Mouse (Mus musculus) embryo, embryonic 9.5 days (tissue): Measurements from ENCODE around the gene Tnfsf12.
"Not testable (repeated sequence)": the region's sequence is repeated elsewhere in the genome, so short reads cannot be mapped to it uniquely, and the experiment has no call there.

Source experiments
- DNase-seq: peaks from one replicate; pipeline ENCODE4 v3.0.0-alpha.2; 2017; ENCODE audit errors: extremely low spot score

The Tnfsf12 gene

DNA sequence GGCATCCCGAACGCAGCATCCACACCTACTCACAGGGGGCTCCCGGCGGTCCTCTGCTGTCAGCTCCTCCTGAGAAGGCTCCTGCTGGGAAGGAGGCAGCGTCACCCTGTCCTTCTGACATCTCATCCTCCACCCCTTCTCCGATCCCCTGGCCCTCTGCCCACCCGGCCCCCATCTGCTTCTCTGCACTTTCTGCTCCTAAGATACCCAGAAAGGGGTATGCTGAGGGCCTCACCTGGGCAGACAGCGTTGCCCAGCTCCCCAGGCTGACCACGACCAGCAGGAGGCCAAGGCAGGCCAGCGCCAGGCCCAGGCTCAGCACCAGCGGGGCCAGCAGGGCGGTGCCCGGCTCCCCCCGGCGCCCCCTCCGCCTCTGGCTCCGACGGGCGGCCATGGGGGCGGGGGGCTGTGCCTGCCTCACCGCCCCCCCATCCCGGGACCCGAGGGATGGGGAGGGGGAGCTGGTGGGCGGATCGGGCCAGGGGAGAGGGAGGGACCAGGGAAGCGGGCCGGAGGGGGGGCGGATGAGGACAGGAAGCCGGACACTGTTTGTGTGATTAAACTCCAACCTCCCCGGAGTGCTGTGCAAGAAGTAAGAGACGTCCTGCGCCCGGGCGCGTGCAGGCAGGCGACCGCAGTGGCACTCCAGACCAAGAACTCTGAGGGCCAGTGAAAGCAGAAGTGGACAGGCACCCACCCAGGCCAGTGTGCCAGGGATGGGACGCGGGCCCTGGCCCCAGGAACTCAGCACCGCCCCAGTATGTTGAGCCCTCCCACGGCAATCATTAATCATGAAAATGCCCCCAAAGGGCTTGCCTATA, at the start of gene Tnfsf12, which contains the start of gene Tnfsfm13:
Gene Tnfsf12 (minus strand): TSS at position 489 of the 821 bp plus-strand sequence.
Gene Tnfsfm13 (minus strand): TSS at position 738 of the 821 bp plus-strand sequence.
- DNase-seq, result peak; percentile 71

DNA sequence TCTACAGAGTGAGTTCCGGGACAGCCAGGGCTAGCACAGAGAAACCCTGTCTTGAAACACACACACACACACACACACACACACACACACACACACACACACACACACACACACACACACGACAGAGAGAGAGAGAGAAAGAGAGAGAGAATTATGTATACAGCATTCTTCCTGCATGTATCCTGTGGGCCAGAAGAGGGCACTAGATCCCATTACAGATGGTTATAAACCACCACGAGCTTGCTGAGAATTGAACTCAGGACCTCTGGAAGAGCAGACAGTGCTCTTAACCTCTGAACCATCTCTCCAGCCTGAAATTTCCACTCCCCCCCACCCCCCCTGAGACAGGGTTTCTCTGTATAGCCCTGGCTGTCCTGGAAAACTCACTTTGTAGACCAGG, 35.8 kb upstream of the Tnfsf12 start:
- not testable (repeated sequence) for DNase-seq

DNA sequence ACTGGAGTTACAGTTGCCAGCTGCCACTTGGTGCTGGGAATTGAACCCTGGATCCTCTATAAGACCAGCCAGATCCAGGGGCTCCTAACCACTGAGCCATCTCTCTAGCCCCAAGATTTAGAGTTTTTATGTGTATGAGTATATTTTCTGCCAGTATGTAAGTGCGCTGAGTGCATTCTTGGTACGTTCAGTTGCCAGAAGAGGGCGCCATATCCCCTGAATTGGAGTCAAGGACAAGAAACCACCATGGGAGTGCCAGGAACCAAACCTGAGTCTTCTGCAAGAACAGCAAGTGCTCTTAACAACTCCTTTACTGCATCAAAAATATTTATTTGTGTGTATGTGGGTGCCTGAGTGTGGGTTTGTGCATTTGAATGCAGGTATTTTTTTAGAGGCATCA, 33.4 kb upstream of the Tnfsf12 start:
- DNase-seq, result peak; percentile 65

DNA sequence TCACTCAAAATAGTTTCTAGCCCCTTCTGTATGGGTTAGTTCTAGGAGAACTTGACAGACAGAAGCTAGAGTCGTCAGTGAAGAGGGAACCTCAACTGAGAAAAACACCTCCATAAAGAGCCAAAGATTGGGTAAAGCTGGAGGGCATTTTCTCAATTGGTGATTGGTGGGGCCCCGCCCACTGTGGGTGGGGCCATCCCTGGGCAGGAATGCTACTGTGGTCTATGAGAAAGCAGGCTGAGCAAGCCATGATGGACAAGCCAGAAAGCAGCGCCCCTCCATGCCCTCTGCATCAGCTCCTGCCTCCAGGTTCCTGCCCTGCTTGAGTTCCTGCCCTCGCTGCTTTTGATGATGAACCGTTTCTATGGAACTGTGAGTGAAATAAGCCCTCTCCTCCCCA, 30.3 kb upstream of the Tnfsf12 start:
- DNase-seq, result no peak

DNA sequence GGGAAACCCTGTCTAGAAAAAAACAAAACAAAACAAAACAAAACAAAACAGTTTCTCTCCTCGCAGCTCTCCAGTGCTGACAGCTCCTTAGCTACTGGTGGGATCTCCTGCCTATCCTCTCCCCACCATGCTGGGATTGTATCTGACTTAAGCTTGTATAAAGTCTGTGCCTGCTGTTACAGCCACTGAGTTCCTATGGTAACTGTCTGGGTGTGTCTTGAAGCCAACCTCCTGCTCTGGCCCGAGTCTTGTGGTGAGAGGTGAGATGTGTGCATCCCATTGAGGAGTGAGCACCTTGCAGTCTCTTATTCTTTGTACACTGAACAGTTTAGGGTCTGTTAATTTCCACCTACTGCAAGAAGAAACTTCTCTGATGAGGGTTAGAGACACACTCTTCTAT, 27.4 kb upstream of the Tnfsf12 start:
- DNase-seq, result no peak

DNA sequence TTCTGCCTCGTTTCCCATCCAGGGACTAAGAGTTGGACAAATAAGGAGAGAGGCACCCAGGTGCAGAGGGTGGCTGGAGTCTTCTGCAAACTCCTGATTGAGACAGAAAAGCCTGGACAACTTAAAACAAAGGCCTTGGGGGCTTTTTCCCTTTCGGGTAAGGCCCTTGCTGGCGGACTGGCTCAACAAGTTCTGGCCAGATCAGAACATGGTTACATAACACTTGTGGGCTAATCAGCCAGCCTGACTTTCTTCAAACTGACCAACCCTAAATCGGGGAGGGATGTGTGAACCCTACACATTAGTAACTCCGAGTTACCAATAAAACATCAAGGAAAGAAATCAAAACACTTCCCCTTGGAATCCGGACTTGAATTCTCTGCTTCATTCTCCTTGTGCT, 25.2 kb upstream of the Tnfsf12 start:
- no peak for DNase-seq

DNA sequence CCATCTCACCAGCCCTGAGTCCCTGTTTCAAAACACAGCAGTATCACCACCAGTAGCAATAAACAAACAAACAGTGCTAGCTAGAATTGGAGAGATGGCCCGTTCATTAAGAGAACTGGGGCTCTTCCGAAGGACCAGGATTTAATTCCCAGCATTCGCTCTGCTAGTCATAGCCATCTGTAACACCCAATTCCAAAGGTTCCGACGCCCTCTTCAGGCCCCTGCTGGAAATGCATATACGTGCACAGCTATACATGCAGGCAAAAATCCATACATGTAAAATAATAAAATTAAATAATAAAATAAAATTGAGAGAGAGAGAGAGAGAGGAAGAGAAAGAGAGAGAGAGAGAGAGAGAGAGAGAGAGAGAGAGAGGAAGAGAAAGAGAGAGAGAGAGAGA, 23.8 kb upstream of the Tnfsf12 start:
- no peak for DNase-seq

DNA sequence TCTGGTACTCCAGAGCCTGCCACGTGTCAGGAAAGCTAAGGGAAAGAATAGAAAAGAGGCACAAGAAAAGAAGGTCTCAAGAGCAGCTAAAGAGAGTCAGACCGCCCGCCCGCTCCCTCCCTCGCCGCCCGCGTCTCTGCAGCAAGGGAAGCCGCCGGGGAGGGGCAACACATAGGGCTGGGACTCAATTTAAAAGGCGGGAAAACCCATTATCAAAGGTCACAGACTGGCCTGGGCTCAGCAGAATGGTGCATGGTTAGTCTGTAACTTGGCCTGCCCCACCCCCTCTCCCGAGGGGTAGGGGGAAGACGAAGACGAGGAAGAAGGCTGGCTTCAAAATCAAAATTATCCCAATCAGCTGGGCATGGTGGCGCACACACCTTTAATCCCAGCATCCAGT, 23.0 kb upstream of the Tnfsf12 start:
- no peak for DNase-seq

DNA sequence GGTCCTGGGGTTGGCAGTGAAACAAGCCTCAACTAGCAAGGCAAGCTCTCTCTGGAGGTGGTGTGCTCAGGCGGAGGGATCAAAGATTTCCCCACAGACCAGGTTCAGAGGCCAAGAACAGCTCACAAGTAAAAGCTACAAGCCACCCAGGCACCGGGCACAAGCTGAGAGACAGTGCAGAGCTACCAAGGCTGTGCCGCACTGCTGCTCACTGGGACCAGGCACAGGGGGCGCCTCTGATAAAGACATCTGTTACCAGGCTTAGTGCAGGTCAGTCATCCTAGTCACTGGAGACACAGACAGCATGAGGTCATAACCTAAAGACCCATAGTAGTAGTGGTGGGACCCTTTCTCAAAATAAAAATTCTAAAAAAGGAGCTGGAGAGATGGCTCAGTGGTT, 21.3 kb upstream of the Tnfsf12 start:
- DNase-seq, result no peak

DNA sequence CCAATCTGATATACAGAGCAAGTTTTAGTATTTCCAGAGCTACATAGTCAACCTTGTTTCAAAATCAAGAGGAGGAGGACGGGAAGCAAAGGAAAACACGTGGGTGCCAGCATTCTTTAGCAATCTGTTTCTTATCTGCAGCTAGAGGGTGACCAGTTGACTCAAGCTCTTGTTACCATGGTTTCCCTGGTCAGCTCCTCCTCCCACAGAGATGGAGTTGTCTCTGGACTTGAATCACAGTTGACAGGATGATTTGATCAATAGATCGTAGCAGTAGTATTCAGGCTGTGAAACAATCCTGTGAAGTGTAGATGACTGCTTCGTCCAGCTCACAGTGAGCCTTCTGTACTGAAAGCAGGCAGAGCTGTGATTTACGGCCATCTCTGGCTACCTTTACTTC, 20.3 kb upstream of the Tnfsf12 start:
- peak; percentile 37 for DNase-seq

DNA sequence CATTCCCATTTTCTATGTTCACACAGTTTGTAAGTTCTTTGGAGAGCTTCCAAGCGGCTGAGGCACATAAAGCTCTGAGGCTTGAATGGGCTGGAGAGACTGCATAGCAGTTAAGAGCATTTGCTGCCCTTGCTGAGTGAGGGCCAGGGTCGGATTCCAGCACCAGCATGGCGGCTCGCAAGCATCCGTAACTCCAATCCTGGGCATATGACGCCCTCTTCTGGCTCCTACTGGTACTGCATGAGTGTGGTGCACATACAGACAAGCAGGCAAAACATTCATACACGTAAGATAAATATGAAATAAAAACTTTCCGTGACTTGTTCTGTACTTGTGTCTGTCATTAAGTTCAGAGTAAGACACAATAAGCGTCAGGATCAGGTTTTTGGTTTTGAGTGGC, 19.8 kb upstream of the Tnfsf12 start:
- peak; percentile 43 for DNase-seq

DNA sequence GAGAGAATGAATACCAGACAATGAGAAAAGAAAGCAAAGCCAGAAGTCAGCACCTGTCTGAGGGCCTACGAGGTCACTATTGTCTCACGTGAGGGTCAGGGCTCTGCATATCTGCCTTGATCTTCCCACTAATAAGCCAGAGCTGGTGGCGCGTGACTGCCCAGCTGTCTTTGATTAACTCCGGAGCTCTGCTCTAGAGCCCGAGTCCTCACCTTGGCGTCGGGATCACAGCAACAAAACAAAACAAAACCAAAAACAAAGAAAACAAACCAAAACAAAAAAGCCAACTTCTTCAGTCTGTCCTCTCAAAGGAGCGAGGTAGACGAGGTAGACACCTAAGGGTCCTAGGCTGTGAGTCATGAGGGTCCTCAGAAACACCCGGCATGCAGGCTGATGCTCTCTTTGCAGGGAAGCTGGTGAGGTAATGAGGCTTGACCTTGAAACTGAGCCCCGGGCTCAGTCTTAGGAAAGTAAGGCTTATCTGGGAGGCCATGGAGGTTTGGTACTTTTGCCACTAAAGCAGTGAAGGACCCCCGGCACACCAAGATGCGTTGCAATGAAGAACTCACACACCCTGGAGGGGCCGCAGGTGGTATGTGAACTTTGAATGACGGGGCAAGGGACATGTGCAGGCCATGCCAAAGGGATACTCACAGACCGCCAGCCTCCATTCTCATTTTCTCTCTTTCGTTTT, 19.1 kb upstream of the Tnfsf12 start:
- no peak for DNase-seq

DNA sequence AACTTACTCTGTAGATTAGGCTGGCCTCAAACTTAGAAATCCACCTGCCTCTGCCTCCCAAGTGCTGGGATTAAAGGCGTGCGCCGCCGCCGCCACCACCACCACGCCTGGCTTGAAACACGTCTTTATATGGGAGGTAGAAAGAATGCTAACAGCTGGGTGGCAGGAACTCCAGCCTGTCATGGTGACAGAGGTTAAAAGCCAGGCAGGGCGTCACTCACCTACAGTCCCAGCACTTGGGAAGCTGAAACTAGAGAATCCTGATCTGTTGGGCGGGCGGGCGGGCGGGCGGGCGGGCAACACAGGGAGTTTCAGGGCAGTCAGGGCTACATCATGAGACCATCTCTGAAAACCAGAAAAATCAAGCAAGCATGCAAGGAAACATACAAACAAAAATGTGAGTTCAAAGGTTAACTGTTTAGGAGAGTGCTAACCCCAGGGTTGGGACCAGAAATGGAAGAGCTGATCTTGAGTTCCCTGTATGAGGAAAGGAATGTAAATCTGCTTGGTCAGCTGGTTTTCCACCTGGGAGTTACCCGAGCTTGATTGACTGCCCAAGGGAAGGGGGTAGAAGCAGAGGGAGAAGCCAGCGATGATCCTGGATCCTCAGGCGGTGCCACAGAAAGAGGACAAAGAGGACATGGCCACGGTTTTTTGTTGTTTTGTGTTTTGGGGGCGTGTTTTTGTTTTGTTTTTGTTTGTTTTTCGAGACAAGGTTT, 17.5 kb upstream of the Tnfsf12 start:
- DNase-seq, result no peak

DNA sequence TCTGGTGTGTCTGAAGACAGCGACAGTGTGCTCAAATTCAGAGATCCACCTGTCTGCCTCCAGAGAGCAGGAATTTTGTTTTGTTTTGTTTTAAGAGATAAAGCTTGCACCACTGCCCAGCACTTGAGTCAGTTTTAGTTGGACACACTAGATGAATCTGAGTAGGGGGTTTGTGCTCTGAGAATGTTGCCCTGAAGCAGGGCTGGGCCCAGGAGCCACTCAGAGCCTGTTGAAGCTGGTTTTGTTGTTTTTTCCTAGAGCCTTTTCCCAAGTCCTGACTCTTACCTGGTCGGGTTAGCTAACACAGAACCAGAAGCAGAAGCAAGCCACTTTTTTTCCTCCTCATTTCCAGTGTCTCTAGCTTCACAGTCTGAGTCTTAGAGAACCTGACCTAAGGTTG, 15.4 kb upstream of the Tnfsf12 start:
- DNase-seq, result no peak

DNA sequence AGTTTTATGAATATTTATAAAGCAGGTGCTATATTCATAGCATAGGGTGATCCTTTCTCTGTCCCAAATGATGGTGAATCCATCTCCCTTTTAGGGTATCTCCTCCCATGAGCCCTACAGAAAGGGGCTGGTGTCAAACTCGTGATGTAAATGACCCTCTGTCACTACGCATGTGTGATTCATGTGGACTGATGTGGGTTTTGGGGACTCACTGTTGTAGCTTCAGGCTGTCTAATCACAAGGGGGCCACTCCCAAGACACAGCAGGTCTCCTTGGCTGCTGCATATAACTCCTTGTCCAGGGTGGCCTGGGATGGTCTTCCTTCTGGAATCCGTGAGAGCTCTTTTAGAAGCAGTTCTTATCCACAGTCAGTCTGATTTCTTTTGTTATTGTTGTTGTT, 14.8 kb upstream of the Tnfsf12 start:
- no peak for DNase-seq

DNA sequence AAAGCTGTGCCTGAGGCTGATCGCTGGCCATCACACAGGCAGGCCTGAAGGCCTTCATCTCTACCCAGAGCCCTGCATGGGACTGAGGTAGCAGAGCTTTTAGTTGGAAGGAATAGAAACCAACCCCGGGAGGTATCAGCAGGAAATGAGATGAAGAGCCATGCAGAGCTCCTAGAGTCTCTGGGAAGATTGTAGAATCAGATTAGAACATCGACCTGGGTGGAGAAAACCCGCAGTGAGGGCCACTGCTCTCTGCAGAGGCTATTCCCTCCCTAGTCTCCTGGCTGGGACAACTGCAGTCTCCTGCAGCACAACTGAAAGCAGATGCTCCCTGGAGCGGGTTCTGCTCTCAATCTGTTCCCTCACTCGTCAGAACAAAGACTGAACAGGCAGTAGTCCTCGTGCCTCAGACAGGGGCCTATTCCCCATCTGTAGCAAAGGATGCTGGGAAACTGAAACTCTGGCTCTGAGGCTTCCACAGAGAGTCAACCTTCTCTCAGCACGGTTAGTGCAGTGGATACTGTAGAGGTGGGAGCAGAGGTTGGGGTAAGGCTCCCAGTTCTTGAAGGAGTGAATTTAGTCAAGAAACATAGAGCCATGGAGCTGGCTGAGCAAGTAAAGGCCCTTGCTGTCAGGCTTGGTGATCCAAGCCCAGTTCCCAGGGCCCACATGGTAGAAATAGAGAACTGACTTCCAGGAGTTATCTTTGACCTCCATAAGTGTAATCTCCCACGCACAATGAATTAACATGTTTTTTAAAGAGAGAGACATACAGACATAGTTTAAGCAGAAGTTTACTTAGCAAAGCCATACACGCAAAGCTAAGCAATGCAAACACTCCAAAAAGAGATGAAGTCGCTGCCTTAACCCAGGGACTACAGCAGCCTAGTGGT, 14.2 kb upstream of the Tnfsf12 start:
- no peak for DNase-seq

DNA sequence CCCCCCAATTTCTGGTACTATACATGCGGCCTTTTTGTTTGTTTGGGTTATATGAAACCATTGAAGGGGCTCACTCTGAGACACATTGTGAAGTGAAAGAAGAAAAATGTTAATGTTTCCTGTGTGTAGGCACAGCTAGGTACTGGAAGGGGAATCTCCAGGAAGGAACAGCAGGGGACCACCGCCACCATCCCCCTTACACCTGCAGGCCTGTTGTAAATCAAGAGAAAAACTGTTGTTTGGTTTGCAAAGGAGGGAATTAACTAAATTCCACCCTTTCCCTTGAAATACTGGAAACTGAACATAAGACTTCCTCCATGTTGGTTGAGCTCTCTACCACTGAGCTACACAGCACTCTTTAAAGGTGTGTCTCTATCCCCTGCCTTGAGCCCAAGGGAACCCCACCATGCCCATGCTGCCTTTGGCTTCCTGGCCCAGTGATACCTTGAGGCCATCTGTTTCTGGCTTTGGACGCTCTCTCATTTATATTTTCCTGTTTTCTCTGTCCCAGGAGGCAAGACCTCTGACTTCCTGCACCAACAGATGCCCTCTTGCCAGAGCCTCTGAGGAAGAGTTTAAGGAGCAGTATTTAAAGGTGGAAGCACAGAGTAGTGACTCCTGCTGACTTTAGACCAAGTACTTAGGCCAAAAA, 13.1 kb upstream of the Tnfsf12 start:
- DNase-seq, result no peak

DNA sequence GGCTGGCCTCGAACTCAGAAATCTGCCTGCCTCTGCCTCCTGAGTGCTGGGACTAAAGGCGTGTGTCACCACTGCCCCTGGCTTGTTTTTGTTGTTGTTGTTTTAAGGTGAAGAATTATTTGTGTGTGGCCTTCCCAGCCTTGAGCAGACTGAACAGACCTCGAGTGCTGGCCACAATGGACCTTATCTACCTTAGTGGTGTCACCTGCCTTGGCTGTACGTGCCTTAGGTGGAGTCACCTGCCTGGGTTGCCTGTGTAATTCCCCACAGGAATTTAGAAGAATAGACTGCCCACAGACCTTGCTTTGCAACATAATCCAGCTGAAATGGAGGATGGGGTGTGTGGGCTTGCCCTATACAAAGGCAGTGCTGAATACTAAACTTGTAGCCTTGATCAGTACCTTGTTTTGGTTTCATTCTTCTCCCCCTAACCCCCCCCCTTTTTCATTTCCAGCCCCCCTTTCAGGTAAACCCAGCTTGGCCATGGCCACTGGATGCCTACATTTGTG, 12.3 kb upstream of the Tnfsf12 start:
- DNase-seq, result no peak

DNA sequence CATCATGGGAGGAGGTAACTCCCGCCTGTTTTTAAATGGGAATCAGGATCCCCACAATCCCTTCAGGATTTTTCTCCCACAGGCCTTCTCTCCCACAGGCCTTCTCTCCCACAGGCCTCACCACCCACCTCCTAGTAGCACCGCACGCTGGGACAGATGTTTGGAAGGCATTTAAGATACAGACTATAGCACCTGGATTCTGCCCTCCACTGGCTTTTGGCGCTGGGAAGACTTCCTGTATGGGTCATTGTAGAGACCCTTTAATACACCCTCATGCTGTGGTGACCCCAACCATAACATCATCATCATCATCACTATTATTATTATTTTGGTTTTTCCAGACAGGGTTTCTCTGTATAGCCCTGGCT, 11.8 kb upstream of the Tnfsf12 start:
- DNase-seq, result no peak

DNA sequence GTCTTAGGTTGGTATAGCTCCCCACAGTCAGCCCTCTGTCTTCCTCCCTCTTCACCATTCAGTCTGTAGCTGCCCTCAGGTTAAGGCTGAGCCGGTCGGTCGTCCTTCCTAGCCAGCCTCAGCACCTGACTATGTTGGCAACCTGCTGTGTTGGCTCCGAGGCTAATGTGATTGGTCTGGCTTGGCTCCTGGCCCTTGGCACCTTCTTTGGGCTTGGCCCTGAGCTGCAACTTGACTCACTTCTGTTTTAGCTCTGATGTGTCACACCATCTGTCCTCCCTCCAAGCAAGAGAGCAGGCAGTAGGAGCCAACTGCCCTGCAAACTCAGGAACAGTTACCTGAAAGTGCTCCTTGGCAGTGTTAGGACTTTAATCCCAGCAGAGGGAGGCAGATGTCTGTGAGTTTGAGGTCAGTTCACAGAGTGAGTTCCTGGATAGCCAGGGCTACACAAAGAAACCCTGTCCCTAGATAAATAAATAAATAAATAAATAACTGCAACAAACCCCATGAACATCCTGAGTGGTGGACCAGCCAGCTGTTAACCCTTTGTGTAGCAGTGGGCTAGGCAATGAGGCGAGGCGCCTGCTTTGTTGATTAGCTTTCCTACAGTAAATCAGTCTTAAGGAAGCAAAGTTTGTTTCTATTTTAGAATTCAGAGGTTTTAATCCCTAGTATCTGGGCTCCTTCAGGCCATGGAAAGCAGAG, 11.3 kb upstream of the Tnfsf12 start:
- DNase-seq, result no peak
